Mouse (Mus musculus) cortical plate, adult 2 months (tissue): ENCODE results near the gene Myt1l.

ENCODE experiments used
- CTCF ChIP-seq: fragments of 200-500 bp; IDR thresholded peaks from 2 replicates; pipeline ENCODE4 v1.5.1; 2011; ENCODE audit warnings: mild to moderate bottlenecking, control low read depth, low read length; ENCODE audit not compliant: insufficient read depth; ENCODE audit errors: extremely low read depth
- POLR2A ChIP-seq: fragments of 200-500 bp; IDR thresholded peaks from 2 replicates; pipeline ENCODE4 v1.6.1; 2011; ENCODE audit warnings: mild to moderate bottlenecking, low read length, control low read depth; ENCODE audit not compliant: insufficient read depth; ENCODE audit errors: extremely low read depth

DNA sequence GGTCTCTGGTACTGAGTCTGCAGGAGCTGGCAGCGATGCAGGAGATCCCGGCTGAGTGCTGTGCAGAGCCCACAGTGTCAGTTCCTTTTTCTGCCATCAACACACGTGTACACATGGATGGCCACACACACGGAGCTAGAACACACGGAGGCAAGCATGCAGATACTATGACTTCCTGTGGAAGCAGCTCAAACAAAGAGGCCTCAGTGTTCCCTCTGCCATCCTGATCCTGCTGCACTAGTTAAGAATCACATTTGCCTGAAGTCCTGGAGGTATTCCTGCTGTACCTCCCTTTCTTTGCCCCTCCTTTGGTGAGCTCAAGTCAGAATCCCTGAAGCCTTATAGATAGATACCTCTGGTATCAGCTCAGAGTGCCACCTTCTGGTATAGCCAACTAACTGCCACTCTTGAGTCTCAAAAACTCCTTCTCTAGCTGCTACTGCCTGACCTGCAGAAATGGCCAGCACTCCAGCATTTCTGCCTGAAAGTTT, 309.2 kb downstream of the Myt1l start:
- TF ChIP-seq CTCF: peak; percentile 62
- no peak for TF ChIP-seq POLR2A
